Mouse (Mus musculus) hindbrain, postnatal 0 days (tissue): Measurements from ENCODE around the gene Pcsk5. TPM values are rescaled to one million over a fixed set of nuclear protein-coding genes. Genes with fewer than 3 reads are reported as not detected.
A peak's percentile ranks its signal among the peaks of the same experiment; 100 is the strongest.

Experiments
- ATAC-seq: fragments of 200-750 bp; cut with Nextera tagmentation; 2 replicates; pipeline ENCODE4 v1.8.0; 2017; ENCODE audit warnings: mild to moderate bottlenecking, moderate TSS enrichment, moderate library complexity
- DNase-seq: peaks from one replicate; pipeline ENCODE4 v3.0.0-alpha.2; 2015; ENCODE audit warnings: low spot score
- H3K27ac ChIP-seq: fragments of 300-500 bp; sonication (generic); 2 replicates; pipeline ENCODE4 v1.5.1; 2014; ENCODE audit warnings: mild to moderate bottlenecking
- H3K27me3 ChIP-seq: fragments of 300-500 bp; sonication (generic); 2 replicates; pipeline ENCODE4 v1.6.1; 2014; ENCODE audit warnings: low read length, mixed read lengths; ENCODE audit not compliant: insufficient read depth
- H3K36me3 ChIP-seq: fragments of 300-500 bp; sonication (generic); 2 replicates; pipeline ENCODE4 v1.6.1; 2014; ENCODE audit warnings: low read length, mixed read lengths; ENCODE audit not compliant: insufficient read depth
- H3K4me1 ChIP-seq: fragments of 300-500 bp; sonication (generic); 2 replicates; pipeline ENCODE4 v1.6.1; 2014; ENCODE audit warnings: antibody characterized with exemption, low read length, mixed read lengths; ENCODE audit not compliant: insufficient read depth
- H3K4me2 ChIP-seq: fragments of 300-500 bp; sonication (generic); 2 replicates; pipeline ENCODE4 v1.6.1; 2014; ENCODE audit warnings: low read depth, mild to moderate bottlenecking, low read length, moderate library complexity, mixed read lengths
- H3K4me3 ChIP-seq: fragments of 300-500 bp; sonication (generic); 2 replicates; pipeline ENCODE4 v1.5.1; 2014; ENCODE audit warnings: low read length
- H3K9ac ChIP-seq: fragments of 300-500 bp; sonication (generic); replicated peaks from 2 replicates; pipeline ENCODE4 v1.6.1; 2014; ENCODE audit warnings: mild to moderate bottlenecking, low read length, moderate library complexity, mixed read lengths
- H3K9me3 ChIP-seq: fragments of 300-500 bp; sonication (generic); 2 replicates; pipeline ENCODE4 v1.6.1; 2016; ENCODE audit warnings: low read length, mixed read lengths
- CTCF ChIP-seq: IDR thresholded peaks from 2 replicates; pipeline ENCODE4 v1.5.1; 2016; ENCODE audit warnings: antibody characterized with exemption, control low read depth, low read depth
- WGBS: fragments of 180-500 bp; shearing (Covaris S2); extraction: QIAGEN DNeasy Blood & Tissue Kit; methylation state at CpG from one replicate; pipeline ENCODE4 v1.1.7; 2014; 5-methylcytosine and 5-hydroxymethylcytosine counted together
- polyA plus RNA-seq: library from polyadenylated mRNA; unstranded; fragments of >200 nt; fragmentation: Nextera tagmentation; extraction: Ambion mirVana; gene quantifications from 2 replicates; pipeline ENCODE4 v1.2.1, GENCODE M21; 2015
- total RNA-seq: library from RNA; depleted of rRNA; stranded (reverse); fragments of >200 nt; gene quantifications from 2 replicates; pipeline ENCODE4 v1.2.3, GENCODE M21; 2014

Pcsk5 gene
- total and polyA plus RNA-seq, 2 experiments from 2014 or later, result 12.4 to 16.2 TPM

- H3K36me3 ChIP-seq, result no peaks in the 10 kb centered on the region
- DNase-seq, result no peak
- H3K9ac ChIP-seq, result no peak overlapping the region
- no peaks in the 10 kb centered on the region for H3K9me3 ChIP-seq
- H3K27me3 ChIP-seq, result no peaks in the 10 kb centered on the region
- H3K27ac ChIP-seq, result no peak overlapping the region
- ATAC-seq, result no peak
- no peak for TF ChIP-seq CTCF
- no peak overlapping the region for H3K4me3 ChIP-seq
- no peaks in the 10 kb centered on the region for H3K4me1 ChIP-seq
- 77% methylated on average over 2 of the region's 2 CpGs for WGBS
- H3K4me2 ChIP-seq, result no peak overlapping the region
Measured at GRCm38 (mm10) chr19:17848417-17848816, 11.0 kb upstream of the Pcsk5 start.

- no peak overlapping the region for H3K9ac ChIP-seq
- no peak overlapping the region for H3K4me3 ChIP-seq
- no peaks in the 10 kb centered on the region for H3K4me1 ChIP-seq
- H3K4me2 ChIP-seq, result no peak overlapping the region
- H3K27ac ChIP-seq, result no peak overlapping the region
- TF ChIP-seq CTCF, result no peak
- ATAC-seq, result no peak
- no peaks in the 10 kb centered on the region for H3K36me3 ChIP-seq
- no peaks in the 10 kb centered on the region for H3K27me3 ChIP-seq
- no peaks in the 10 kb centered on the region for H3K9me3 ChIP-seq
- WGBS, result 43% methylated on average over 5 of the region's 5 CpGs
- no peak for DNase-seq
Measured at GRCm38 (mm10) chr19:17845967-17846366, 8.5 kb upstream of the Pcsk5 start.

GRCm38 (mm10) chr19:17841586-17841985, 4.2 kb upstream of the Pcsk5 start:
- Histone ChIP-seq H3K9ac (no peak overlapping the region), H3K4me2 (no peak overlapping the region), H3K27me3 (no peaks in the 10 kb centered on the region), H3K27ac (no peak overlapping the region), H3K4me1 (no peaks in the 10 kb centered on the region), H3K9me3 (no peaks in the 10 kb centered on the region), H3K4me3 (no peak overlapping the region), H3K36me3 (no peaks in the 10 kb centered on the region)
- ATAC-seq (no peak), DNase-seq (no peak)
- TF ChIP-seq CTCF, result no peak
- WGBS, result 91% methylated on average over 2 of the region's 2 CpGs

DNA sequence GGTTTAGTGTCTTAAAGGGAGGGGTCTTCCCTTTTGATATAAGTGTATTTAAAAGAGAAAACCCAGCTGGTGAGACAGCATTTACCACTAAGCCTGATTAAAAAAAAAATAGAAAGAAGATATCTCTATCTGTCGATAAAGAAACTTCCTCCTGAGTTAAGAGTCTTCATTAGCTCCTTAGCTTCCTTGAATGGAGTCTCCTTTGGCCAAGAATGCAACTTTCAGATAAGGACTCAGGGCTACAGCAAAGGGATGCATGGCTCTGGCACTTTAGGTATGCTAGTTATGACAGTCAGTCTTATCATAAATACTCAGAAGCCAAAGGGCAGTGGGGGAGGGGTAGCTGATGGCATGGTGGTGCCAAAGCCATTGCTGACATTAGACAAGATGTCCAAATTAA, 2.4 kb upstream of the Pcsk5 start:
- ATAC-seq (no peak), DNase-seq (no peak)
- no peak overlapping the region for H3K4me3 ChIP-seq
- H3K27me3 ChIP-seq, result no peaks in the 10 kb centered on the region
- no peak overlapping the region for H3K4me2 ChIP-seq
- no peak overlapping the region for H3K27ac ChIP-seq
- TF ChIP-seq CTCF, result no peak
- H3K4me1 ChIP-seq, result no peaks in the 10 kb centered on the region; the same call in 1 of the 2 replicates
- no peaks in the 10 kb centered on the region for H3K36me3 ChIP-seq
- H3K9me3 ChIP-seq, result no peaks in the 10 kb centered on the region
- no peak overlapping the region for H3K9ac ChIP-seq
- WGBS, result 85% methylated on average over 1 of the region's 1 CpGs

DNA sequence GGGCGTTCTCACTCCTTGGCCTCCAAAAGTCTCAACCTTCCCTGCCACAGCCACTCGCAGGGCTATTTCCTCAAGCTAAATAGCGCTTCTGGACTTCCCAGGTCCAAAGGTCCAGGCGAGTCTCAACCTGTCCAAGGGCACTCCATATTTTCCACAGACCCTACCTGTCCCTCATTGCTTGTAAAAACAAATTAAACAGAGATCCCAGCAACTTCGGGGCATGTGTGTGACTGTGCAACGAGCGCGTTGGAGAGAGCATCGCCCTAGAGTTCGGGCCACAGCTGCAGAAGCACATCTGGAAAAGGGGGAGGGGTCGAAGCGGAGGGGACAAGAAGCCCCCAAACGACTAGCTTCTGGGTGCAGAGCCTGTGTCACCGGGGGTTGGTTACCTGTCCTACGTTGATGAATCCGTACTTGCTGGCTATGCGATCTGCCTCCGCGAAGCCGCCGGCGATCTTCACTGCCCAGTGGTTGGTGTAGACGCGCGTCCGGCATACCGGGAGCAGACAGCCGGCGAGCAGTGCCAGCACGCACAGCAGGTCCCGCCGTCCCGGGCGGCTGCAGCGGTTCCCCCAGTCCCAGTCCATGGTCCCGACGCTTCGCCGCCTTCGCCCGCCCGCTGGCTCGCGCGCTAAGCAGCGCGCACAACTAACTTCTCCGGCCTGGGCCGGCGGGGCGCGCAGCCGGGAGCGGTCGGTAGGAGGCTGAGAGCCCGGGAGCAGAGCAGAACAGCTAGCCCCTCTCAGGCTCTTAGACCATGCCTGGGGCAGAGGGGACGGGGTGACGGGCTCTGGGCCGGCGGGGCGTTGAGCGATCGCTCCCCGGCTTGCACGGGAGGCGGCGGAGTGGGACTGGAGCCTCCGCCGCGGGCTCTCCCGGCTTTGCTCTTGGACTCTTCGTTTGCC, 614 bp downstream of the Pcsk5 start:
- Histone ChIP-seq H3K27me3 (no peaks in the 10 kb centered on the region; the same call in 1 of the 2 replicates), H3K27ac (peak overlapping the region; percentile 74; the same call in 1 of the 2 replicates), H3K4me2 (peak overlapping the region; percentile 93), H3K4me1 (no peaks in the 10 kb centered on the region; the same call in none of the 2 replicates), H3K36me3 (no peaks in the 10 kb centered on the region), H3K9ac (peak overlapping the region; percentile 67), H3K4me3 (peak overlapping the region; percentile 75), H3K9me3 (no peaks in the 10 kb centered on the region)
- ATAC-seq, result peak; percentile 88
- TF ChIP-seq CTCF, result peak; percentile 19; the same call in 1 of the 2 replicates
- under 1% methylated on average over 62 of the region's 72 CpGs for WGBS
- no peak for DNase-seq

DNA sequence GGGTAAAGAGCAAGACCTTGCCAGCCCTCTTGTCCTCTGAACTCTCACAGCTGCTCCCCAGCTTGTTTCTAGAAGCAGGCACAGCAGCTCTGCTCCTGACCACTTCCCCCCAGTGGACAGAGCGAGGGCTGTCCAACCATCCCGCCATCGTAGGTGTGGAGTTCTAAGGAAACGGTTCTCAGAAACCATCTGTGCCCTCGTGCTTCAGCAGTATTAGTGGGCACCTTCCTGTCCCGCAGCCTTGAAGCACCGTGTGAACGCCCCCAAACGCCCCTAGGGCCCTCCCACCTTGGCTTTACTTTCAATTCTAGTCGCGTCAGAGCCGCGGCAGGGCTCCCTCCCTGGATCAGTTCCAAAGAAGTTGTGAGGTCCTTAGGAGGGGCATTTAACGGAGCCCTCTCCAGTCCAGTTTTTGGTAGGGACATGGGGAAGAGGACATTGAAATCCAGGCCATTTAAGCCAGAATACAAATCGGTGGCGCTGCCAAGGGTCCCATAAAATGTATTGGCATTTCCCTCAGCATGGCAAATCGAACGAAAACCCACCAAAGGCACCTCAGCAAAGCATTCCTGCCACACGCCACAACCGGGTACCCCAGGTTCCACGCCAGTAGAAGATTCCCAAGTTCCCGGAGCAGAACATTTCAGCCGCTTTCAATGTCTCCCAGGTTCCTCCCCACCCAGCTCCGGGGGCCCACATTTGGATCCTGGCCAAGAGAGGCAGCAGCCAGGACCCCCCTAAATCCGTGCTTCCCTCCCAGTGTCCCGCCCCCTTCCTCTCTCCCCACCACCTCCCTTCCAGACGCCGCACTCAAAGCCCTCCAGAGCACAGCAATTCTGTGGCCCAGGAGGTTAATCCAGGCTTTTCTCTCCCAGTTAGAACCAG, 1.5 kb downstream of the Pcsk5 start:
- peak overlapping the region; percentile 67 for H3K9ac ChIP-seq
- H3K27me3 ChIP-seq, result no peaks in the 10 kb centered on the region; the same call in 1 of the 2 replicates
- WGBS, result 1% methylated on average over 28 of the region's 28 CpGs
- DNase-seq, result peak; percentile 63
- peak overlapping the region; percentile 93 for H3K4me2 ChIP-seq
- no peaks in the 10 kb centered on the region for H3K36me3 ChIP-seq
- peak overlapping the region; percentile 75 for H3K4me3 ChIP-seq
- peak; percentile 59 for TF ChIP-seq CTCF
- H3K27ac ChIP-seq, result no peak overlapping the region; the same call in 1 of the 2 replicates
- H3K4me1 ChIP-seq, result no peaks in the 10 kb centered on the region; the same call in none of the 2 replicates
- ATAC-seq, result peak; percentile 11; the same call in 1 of the 2 replicates
- no peaks in the 10 kb centered on the region for H3K9me3 ChIP-seq
